Mouse (Mus musculus) MEL (cell line): ENCODE data around the gene Spry2. TPM values are rescaled to one million over a fixed set of nuclear protein-coding genes. Genes with fewer than 3 reads are reported as not detected.

ENCODE experiments used
- DNase-seq: peaks from one replicate; pipeline ENCODE4 v3.0.0; 2011; ENCODE audit warnings: low read depth, low spot score
- H3K27ac ChIP-seq: 2 replicates; pipeline ENCODE4 v1.5.1; 2012; ENCODE audit warnings: low read depth, mild to moderate bottlenecking, control low read depth, low read length, moderate library complexity; ENCODE audit not compliant: control insufficient read depth
- H3K27me3 ChIP-seq, 2 experiments: fragments of 150-350 bp in 1 of 2; sonication (generic) in 1 of 2; 2 replicates each; pipeline ENCODE4 v1.6.1; 2012; ENCODE audit warnings: low read length in 2 of 2, mild to moderate bottlenecking in 2 of 2, improper control_type of control experiment in 1 of 2, moderate library complexity in 1 of 2; ENCODE audit not compliant: insufficient read depth in 2 of 2, control insufficient read depth in 1 of 2
- H3K36me3 ChIP-seq, 2 experiments: 2 replicates each; pipeline ENCODE4 v1.6.1; 2012 to 2014; ENCODE audit warnings: low read length in 2 of 2, improper control_type of control experiment in 1 of 2, inconsistent platforms in 1 of 2, mild to moderate bottlenecking in 1 of 2; ENCODE audit not compliant: insufficient read depth in 2 of 2, control insufficient read depth in 1 of 2
- H3K4me1 ChIP-seq, 2 experiments: fragments of 150-350 bp in 1 of 2; sonication (generic) in 1 of 2; 2 replicates each; pipeline ENCODE4 v1.6.1; 2012; ENCODE audit warnings: low read length in 2 of 2, improper control_type of control experiment in 1 of 2, mild to moderate bottlenecking in 1 of 2; ENCODE audit not compliant: insufficient read depth in 2 of 2, control insufficient read depth in 1 of 2
- H3K4me3 ChIP-seq, 2 experiments: fragments of 150-350 bp in 1 of 2; sonication (generic) in 1 of 2; 2 replicates each; pipeline ENCODE4 v1.5.1; 2012; ENCODE audit warnings: low read depth in 2 of 2, low read length in 2 of 2, mild to moderate bottlenecking in 2 of 2, moderate library complexity in 2 of 2, control low read depth in 1 of 2, improper control_type of control experiment in 1 of 2; ENCODE audit not compliant: control insufficient read depth in 1 of 2, insufficient read depth in 1 of 2
- H3K79me2 ChIP-seq: 2 replicates; pipeline ENCODE4 v1.6.1; 2012; ENCODE audit warnings: mild to moderate bottlenecking, low read length, moderate library complexity; ENCODE audit not compliant: control insufficient read depth, poor library complexity, insufficient read depth
- H3K9ac ChIP-seq: 2 replicates; pipeline ENCODE4 v1.6.1; 2012; ENCODE audit warnings: low read depth, mild to moderate bottlenecking, control low read depth, low read length, moderate library complexity; ENCODE audit not compliant: control insufficient read depth, poor library complexity, severe bottlenecking
- H3K9me3 ChIP-seq: fragments of 150-350 bp; sonication (generic); replicated peaks from 2 replicates; pipeline ENCODE4 v1.6.1; 2012; ENCODE audit warnings: mild to moderate bottlenecking, low read length, improper control_type of control experiment, moderate library complexity; ENCODE audit not compliant: insufficient read depth
- BHLHE40 ChIP-seq: IDR thresholded peaks from 2 replicates; pipeline ENCODE4 v1.6.1; 2012; ENCODE audit warnings: low read depth, mild to moderate bottlenecking, inconsistent platforms, low read length, improper control_type of control experiment, borderline replicate concordance
- CTCF ChIP-seq, 3 experiments: IDR thresholded peaks in 2 of 3; conservative IDR thresholded peaks in 1 of 3; 2 replicates each; pipeline ENCODE4 v1.5.1; 2011 to 2012; ENCODE audit warnings: low read length in 3 of 3, low read depth in 2 of 3, mild to moderate bottlenecking in 2 of 3, improper control_type of control experiment in 1 of 3, inconsistent platforms in 1 of 3, mixed read lengths in 1 of 3, moderate library complexity in 1 of 3; ENCODE audit not compliant: control insufficient read depth in 1 of 3, insufficient read depth in 1 of 3, poor library complexity in 1 of 3, severe bottlenecking in 1 of 3
- E2F4 ChIP-seq: IDR thresholded peaks from 2 replicates; pipeline ENCODE4 v1.6.1; 2011; ENCODE audit warnings: low read depth, low read length, improper control_type of control experiment, borderline replicate concordance
- ELF1 ChIP-seq: IDR thresholded peaks from 2 replicates; pipeline ENCODE4 v1.6.1; 2014; ENCODE audit warnings: low read depth, mild to moderate bottlenecking, inconsistent platforms, low read length, improper control_type of control experiment, moderate library complexity
- EP300 ChIP-seq, 2 experiments: IDR thresholded peaks; 2 replicates each; pipeline ENCODE4 v1.6.1; 2011; ENCODE audit warnings: improper control_type of control experiment in 2 of 2, low read length in 2 of 2, low read depth in 1 of 2, mild to moderate bottlenecking in 1 of 2
- GATA1 ChIP-seq: IDR thresholded peaks from 2 replicates; pipeline ENCODE4 v1.6.1; 2011; ENCODE audit warnings: low read depth, low read length, improper control_type of control experiment
- HCFC1 ChIP-seq: IDR thresholded peaks from 2 replicates; pipeline ENCODE4 v1.6.1; 2012; ENCODE audit warnings: low read depth, mild to moderate bottlenecking, inconsistent platforms, low read length, improper control_type of control experiment, moderate library complexity
- JUND ChIP-seq: IDR thresholded peaks from 2 replicates; pipeline ENCODE4 v1.6.1; 2011; ENCODE audit warnings: low read depth, mild to moderate bottlenecking, improper control_type of control experiment, low read length
- MEF2A ChIP-seq: IDR thresholded peaks from 2 replicates; pipeline ENCODE4 v1.6.1; 2014; ENCODE audit warnings: low read depth, mild to moderate bottlenecking, inconsistent platforms, low read length, improper control_type of control experiment; ENCODE audit not compliant: poor library complexity, insufficient replicate concordance, severe bottlenecking; ENCODE audit errors: extremely low read depth
- MYB ChIP-seq: IDR thresholded peaks from 2 replicates; pipeline ENCODE4 v1.6.1; 2011; ENCODE audit warnings: mild to moderate bottlenecking, low read depth, low read length, improper control_type of control experiment
- POLR2AphosphoS2 ChIP-seq: IDR thresholded peaks from 2 replicates; pipeline ENCODE4 v1.6.1; 2011; ENCODE audit warnings: low read length, improper control_type of control experiment
- POLR2AphosphoS5 ChIP-seq: IDR thresholded peaks from 2 replicates; pipeline ENCODE4 v1.6.1; 2012; ENCODE audit warnings: low read depth, borderline replicate concordance, mild to moderate bottlenecking, inconsistent platforms, low read length, moderate library complexity, mixed read lengths
- RAD21 ChIP-seq: IDR thresholded peaks from 2 replicates; pipeline ENCODE4 v1.6.1; 2011; ENCODE audit warnings: mild to moderate bottlenecking, low read depth, low read length, improper control_type of control experiment
- RCOR1 ChIP-seq: IDR thresholded peaks from 2 replicates; pipeline ENCODE4 v1.6.1; 2012; ENCODE audit warnings: low read depth, mild to moderate bottlenecking, inconsistent platforms, low read length, improper control_type of control experiment
- SIN3A ChIP-seq: IDR thresholded peaks from 2 replicates; pipeline ENCODE4 v1.6.1; 2012; ENCODE audit warnings: low read length, improper control_type of control experiment, inconsistent platforms
- SMC3 ChIP-seq: IDR thresholded peaks from 2 replicates; pipeline ENCODE4 v1.6.1; 2011; ENCODE audit warnings: low read depth, low read length, improper control_type of control experiment
- TBP ChIP-seq: IDR thresholded peaks from 2 replicates; pipeline ENCODE4 v1.8.0; 2011; ENCODE audit warnings: low read depth, low read length, improper control_type of control experiment
- TCF12 ChIP-seq: IDR thresholded peaks from 2 replicates; pipeline ENCODE4 v1.6.1; 2014; ENCODE audit warnings: low read depth, mild to moderate bottlenecking, inconsistent platforms, low read length, improper control_type of control experiment, moderate library complexity
- UBTF ChIP-seq: IDR thresholded peaks from 2 replicates; pipeline ENCODE4 v1.6.1; 2012; ENCODE audit warnings: low read depth, mild to moderate bottlenecking, inconsistent platforms, low read length, improper control_type of control experiment, moderate library complexity, borderline replicate concordance; ENCODE audit not compliant: insufficient read depth
- ZC3H11A ChIP-seq: IDR thresholded peaks from 2 replicates; pipeline ENCODE4 v1.6.1; 2012; ENCODE audit warnings: low read depth, mild to moderate bottlenecking, inconsistent platforms, low read length, improper control_type of control experiment
- ZKSCAN1 ChIP-seq: IDR thresholded peaks from 2 replicates; pipeline ENCODE4 v1.6.1; 2012; ENCODE audit warnings: low read depth, mild to moderate bottlenecking, inconsistent platforms, low read length, improper control_type of control experiment, moderate library complexity
- ZNF384 ChIP-seq: IDR thresholded peaks from 2 replicates; pipeline ENCODE4 v1.6.1; 2012; ENCODE audit warnings: low read depth, mild to moderate bottlenecking, inconsistent platforms, low read length, improper control_type of control experiment
- polyA plus RNA-seq, 2 experiments: library from polyadenylated mRNA; stranded (reverse) in 1 of 2; unstranded in 1 of 2; fragments of >175 nt in 1 of 2; fragments of >200 nt in 1 of 2; gene quantifications; 2 replicates each; pipeline versions ENCODE4 v1.2.1 to v1.2.4; 2012; ENCODE audit warnings: low replicate concordance in 2 of 2, low read depth in 1 of 2; ENCODE audit not compliant: insufficient read length in 2 of 2, insufficient read depth in 1 of 2, missing spikeins in 1 of 2
- total RNA-seq: library from RNA; depleted of rRNA; stranded (reverse); fragments of 300-350 nt; gene quantifications from 2 replicates; pipeline ENCODE4 v1.2.3, GENCODE M21; 2012

Spry2 gene
- total and polyA plus RNA-seq, 3 experiments: 0.07 TPM; not detected in 2

- Histone ChIP-seq H3K4me1 (peaks cover 0 to 5% of the 10 kb centered on the region in 2 experiments; a peak in 2 of 4 replicates), H3K36me3 (peaks cover 0 to 6% of the 10 kb centered on the region in 2 experiments; a peak in 2 of 4 replicates), H3K79me2 (no peaks in the 10 kb centered on the region), H3K4me3 (no peak overlapping the region), H3K27ac (no peak overlapping the region), H3K27me3 (no peaks in the 10 kb centered on the region), H3K9me3 (no peaks in the 10 kb centered on the region), H3K9ac (no peak overlapping the region)
- DNase-seq: peak; percentile 17
- TF ChIP-seq POLR2AphosphoS5 (no peak), E2F4 (no peak), RAD21 (peak; percentile 56), EP300 (IDR thresholded peaks at IDR 0.05; ENCODE audit: low read depth in 1 of 2, low read length in 2 of 2) (no peak), ZC3H11A (peak; percentile 53), JUND (no peak), MYB (no peak), BHLHE40 (no peak), TBP (no peak), GATA1 (no peak), CTCF (IDR thresholded peaks at IDR 0.05 in 2 of 3, conservative IDR thresholded peaks at IDR 0.05 in 1 of 3; ENCODE audit: control insufficient read depth in 1 of 3, insufficient read depth in 1 of 3, low read depth in 2 of 3, low read length in 3 of 3, poor library complexity in 1 of 3, severe bottlenecking in 1 of 3) (peak in 2 of 3 experiments; percentile 25 to 53; a peak in 3 of 6 replicates), RCOR1 (no peak), UBTF (no peak), HCFC1 (no peak), ELF1 (no peak), POLR2AphosphoS2 (no peak), ZKSCAN1 (no peak), ZNF384 (peak; percentile 96), SIN3A (no peak), TCF12 (no peak), MEF2A (no peak), SMC3 (peak; percentile 71)
Measured at GRCm38 (mm10) chr14:105924712-105925111, 28.1 kb upstream of the Spry2 start.
